Mouse (Mus musculus) spleen, adult 12 weeks (tissue): ENCODE results near the gene Apol9b.

ENCODE experiments used
- DNase-seq: peaks from one replicate; pipeline ENCODE4 v3.0.0; 2022; ENCODE audit warnings: low spot score

Apol9b gene

DNA sequence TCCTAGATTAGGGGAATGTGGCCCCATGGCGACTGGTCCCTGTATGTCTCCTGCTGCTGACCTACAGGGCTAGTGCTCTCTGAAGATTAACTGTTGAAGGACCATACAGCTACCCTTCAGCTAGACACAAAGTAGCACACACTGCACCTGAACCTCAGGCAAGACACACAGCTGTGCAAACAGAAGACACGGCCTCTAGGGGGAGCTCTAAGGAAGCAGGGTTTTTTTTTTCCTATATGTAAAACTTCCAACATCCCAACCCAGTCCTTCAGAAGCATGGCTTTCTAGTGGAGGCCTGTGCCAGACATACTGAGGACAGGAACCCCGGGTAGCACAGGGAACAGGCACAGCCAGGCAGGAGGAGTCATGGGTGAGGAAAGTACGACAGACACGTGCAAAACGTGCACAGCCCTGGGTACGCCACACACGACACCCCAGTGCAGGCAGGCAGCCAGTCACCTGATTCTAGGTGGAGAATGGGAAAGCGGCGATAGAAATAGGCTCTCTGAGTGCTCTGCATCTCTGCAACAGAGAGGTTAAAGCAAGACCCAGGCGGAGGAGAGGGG lies 53.7 kb downstream of the Apol9b start:
- DNase-seq, result peak; percentile 26

DNA sequence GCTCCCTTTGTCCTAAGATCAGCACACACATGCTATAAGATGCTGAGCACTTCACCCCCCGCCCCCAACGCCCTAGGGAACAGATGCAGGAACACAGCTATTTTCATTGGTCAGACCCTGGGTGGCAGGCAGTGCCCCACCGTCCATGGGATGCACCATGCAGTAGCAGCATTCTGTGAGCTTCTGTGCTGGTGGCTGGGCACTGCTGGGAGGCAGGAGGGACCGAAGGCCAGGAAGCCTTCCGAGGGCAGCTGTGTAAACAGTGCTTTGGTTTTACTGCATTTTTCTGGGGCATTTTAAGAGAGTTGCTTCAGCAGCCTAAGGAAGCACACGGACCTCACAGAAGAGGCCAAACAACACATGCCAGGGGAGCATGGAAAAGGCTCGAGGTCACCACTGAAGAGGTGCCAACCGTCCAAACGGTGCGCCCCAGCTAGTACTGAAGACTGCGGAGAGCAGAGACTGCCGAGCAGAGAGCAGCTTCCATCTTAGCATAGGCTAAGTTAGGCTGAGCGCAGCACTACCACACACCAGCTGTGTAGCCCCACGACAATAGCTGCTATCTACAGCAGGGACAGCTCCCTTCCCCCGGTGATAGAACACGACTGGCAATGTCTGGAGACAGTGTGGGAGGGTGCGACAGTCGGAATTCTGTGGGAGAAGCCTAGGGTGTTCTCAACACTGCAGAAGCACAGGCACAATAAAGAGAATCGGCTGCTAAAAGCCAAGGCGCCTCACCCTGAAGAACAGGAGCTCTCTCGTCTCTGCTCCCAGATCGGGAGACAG lies 55.4 kb downstream of the Apol9b start:
- no peak for DNase-seq

DNA sequence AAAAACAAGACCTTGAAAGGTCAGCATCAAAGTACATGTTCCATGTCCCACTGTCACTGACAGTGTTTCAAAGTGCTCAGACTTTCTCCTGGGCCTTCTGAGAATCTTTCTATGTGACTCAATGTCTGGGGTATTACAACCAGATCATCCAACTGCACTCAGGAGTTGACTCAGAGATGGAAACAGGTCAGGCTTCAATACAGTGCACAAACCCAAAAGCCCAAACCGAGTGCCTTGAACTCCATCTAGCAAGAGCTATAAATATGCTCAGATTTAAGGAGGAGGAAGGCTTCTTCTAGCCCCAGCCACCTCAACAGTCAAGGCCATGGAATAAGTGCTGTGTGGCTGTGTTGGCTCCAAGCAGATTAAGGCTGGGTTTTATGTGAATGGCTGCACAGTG lies 57.0 kb downstream of the Apol9b start:
- no peak for DNase-seq
